Comparison of ENCODE assay signal across 30 mouse cellular contexts in genomic region chr1:136014796-136015502, GRCm38 (mm10). TPM values are rescaled to one million over a fixed set of nuclear protein-coding genes. Genes with fewer than 3 reads are reported as not detected.
DNase-seq lines count a peak whose midpoint lies in the region; ATAC-seq and TF ChIP-seq lines count a peak whose summit lies in the region.
"Had no signal": no experiment of that assay in that cellular context is flagged by ENCODE, and none has a peak within 500 bp of the region (broad histone marks: within the 10 kb centered on the region; RNA-seq: fewer than 3 reads in every experiment).

No protein-coding gene starts in this region.

- no peak for DNase-seq in spleen, adult 2 months (ENCODE audit: low read depth in 1 of 2, low spot score in 2 of 2)
- no peak for DNase-seq in spleen, postnatal 14 days (ENCODE audit: low spot score in 2 of 2)
- no peak for DNase-seq in liver, embryonic 13.5 days
- DNase-seq in hindbrain, postnatal 0 days (ENCODE audit: low spot score) = no peak
- DNase-seq in lung, postnatal 14 days = no peak
- DNase-seq: adrenal gland, postnatal 25 days; B cell, adult 2 months; cerebellum, adult 9-10 months; gastrocnemius, postnatal 25 days; kidney, adult 8-10 months; kidney, postnatal 14 days; left cerebral cortex, postnatal 4 days; lung, postnatal 10 days; thymus, adult 2 months had no signal

- TF ChIP-seq POLR2A in spleen, adult 2 months (IDR thresholded peaks at IDR 0.05; ENCODE audit: low read depth, low read length) = no peak

- H3K27ac ChIP-seq in spleen, adult 2 months (ENCODE audit: insufficient read depth, low read length) = peak overlapping the region; percentile 42; the same call in 1 of the 2 replicates
- peak overlapping the region; percentile 97 for H3K27ac ChIP-seq in liver, embryonic 13.5 days
- no peak overlapping the region for H3K27ac ChIP-seq in hindbrain, postnatal 0 days
- H3K27ac ChIP-seq in intestine, embryonic 16.5 days (ENCODE audit: low read length) = no peak overlapping the region
- H3K27ac ChIP-seq: forebrain, embryonic 15.5 days; hindbrain, embryonic 12.5 days; midbrain, embryonic 10.5 days had no signal

- H3K9ac ChIP-seq in liver, embryonic 13.5 days = peak overlapping the region; percentile 66
- no peak overlapping the region for H3K9ac ChIP-seq in hindbrain, postnatal 0 days (replicated peaks; ENCODE audit: low read length)
- no peak overlapping the region for H3K9ac ChIP-seq in intestine, embryonic 16.5 days (ENCODE audit: low read depth, low read length)
- H3K9ac ChIP-seq: forebrain, embryonic 15.5 days; hindbrain, embryonic 12.5 days had no signal

- H3K4me1 ChIP-seq in spleen, adult 2 months (ENCODE audit: control insufficient read depth, insufficient read depth, insufficient read length) = peaks cover 2% of the 10 kb centered on the region; the same call in 1 of the 2 replicates
- peaks cover 85% of the 10 kb centered on the region for H3K4me1 ChIP-seq in liver, embryonic 13.5 days (replicated peaks)
- H3K4me1 ChIP-seq in hindbrain, postnatal 0 days (ENCODE audit: insufficient read depth, low read length) = no peaks in the 10 kb centered on the region; the same call in 1 of the 2 replicates
- H3K4me1 ChIP-seq in intestine, embryonic 16.5 days (ENCODE audit: control insufficient read depth, insufficient read depth, low read length) = peaks cover 14% of the 10 kb centered on the region

- H3K4me3 ChIP-seq in spleen, adult 2 months (ENCODE audit: extremely low read depth, insufficient read depth, insufficient read length) = no peak overlapping the region
- peak overlapping the region; percentile 9 for H3K4me3 ChIP-seq in liver, embryonic 13.5 days (replicated peaks)
- H3K4me3 ChIP-seq in hindbrain, postnatal 0 days (ENCODE audit: low read length) = no peak overlapping the region
- H3K4me3 ChIP-seq in intestine, embryonic 16.5 days (ENCODE audit: low read length) = no peak overlapping the region
- H3K4me3 ChIP-seq: forebrain, embryonic 15.5 days; hindbrain, embryonic 12.5 days; midbrain, embryonic 10.5 days had no signal

- TF ChIP-seq CTCF in spleen, adult 2 months (IDR thresholded peaks at IDR 0.05; ENCODE audit: extremely low read depth, insufficient read depth, insufficient read length, insufficient replicate concordance) = no peak
- no peak for TF ChIP-seq CTCF in hindbrain, postnatal 0 days (IDR thresholded peaks at IDR 0.05; ENCODE audit: low read depth)

- H3K36me3 ChIP-seq in spleen, adult 2 months (ENCODE audit: control insufficient read depth, insufficient read depth, low read length) = no peaks in the 10 kb centered on the region
- peaks cover 7% of the 10 kb centered on the region for H3K36me3 ChIP-seq in liver, embryonic 13.5 days
- no peaks in the 10 kb centered on the region for H3K36me3 ChIP-seq in hindbrain, postnatal 0 days (ENCODE audit: insufficient read depth, low read length)
- no peaks in the 10 kb centered on the region for H3K36me3 ChIP-seq in intestine, embryonic 16.5 days (ENCODE audit: control insufficient read depth, insufficient read depth, low read length)
- H3K36me3 ChIP-seq: forebrain, embryonic 15.5 days; hindbrain, embryonic 12.5 days had no signal

- H3K9me3 ChIP-seq in liver, embryonic 13.5 days (replicated peaks) = no peaks in the 10 kb centered on the region; the same call in 1 of the 2 replicates
- no peaks in the 10 kb centered on the region for H3K9me3 ChIP-seq in hindbrain, postnatal 0 days (ENCODE audit: low read length)
- H3K9me3 ChIP-seq in intestine, embryonic 16.5 days (ENCODE audit: control insufficient read depth, low read length) = no peaks in the 10 kb centered on the region
- H3K9me3 ChIP-seq: forebrain, embryonic 15.5 days; hindbrain, embryonic 12.5 days; midbrain, embryonic 10.5 days had no signal

- H3K27me3 ChIP-seq in spleen, adult 2 months (ENCODE audit: control insufficient read depth, insufficient read depth, low read length) = no peaks in the 10 kb centered on the region
- no peaks in the 10 kb centered on the region for H3K27me3 ChIP-seq in liver, embryonic 13.5 days
- no peaks in the 10 kb centered on the region for H3K27me3 ChIP-seq in hindbrain, postnatal 0 days (ENCODE audit: insufficient read depth, low read length)
- no peaks in the 10 kb centered on the region for H3K27me3 ChIP-seq in intestine, embryonic 16.5 days (replicated peaks; ENCODE audit: control insufficient read depth, insufficient read depth, low read length)
- H3K27me3 ChIP-seq: forebrain, embryonic 15.5 days; hindbrain, embryonic 12.5 days; Patski had no signal

- ATAC-seq in common myeloid progenitor, adult 5-6 weeks (replicated peaks; ENCODE audit: low read depth, poor library complexity, severe bottlenecking) = peak; percentile 59
- ATAC-seq in liver, embryonic 13.5 days (ENCODE audit: low read depth) = peak; percentile 82
- ATAC-seq in hindbrain, postnatal 0 days = no peak
- no peak for ATAC-seq in intestine, embryonic 16.5 days
- ATAC-seq: forebrain, embryonic 15.5 days; inflammation-experienced regulatory T-cells, adult 6 months; Patski had no signal

- peak overlapping the region; percentile 56 for H3K4me2 ChIP-seq in liver, embryonic 13.5 days
- H3K4me2 ChIP-seq in hindbrain, postnatal 0 days (ENCODE audit: low read depth, low read length) = no peak overlapping the region
- no peak overlapping the region for H3K4me2 ChIP-seq in intestine, embryonic 16.5 days (ENCODE audit: low read depth, low read length)
- H3K4me2 ChIP-seq: forebrain, embryonic 15.5 days; hindbrain, embryonic 12.5 days had no signal

- 79% methylated on average over 2 of the region's 2 CpGs for WGBS in spleen, adult 2 months
- WGBS in liver, embryonic 13.5 days (ENCODE audit: insufficient replicate concordance) = 14% methylated on average over 2 of the region's 2 CpGs
- WGBS in hindbrain, postnatal 0 days = 85% methylated on average over 2 of the region's 2 CpGs
- WGBS in intestine, embryonic 16.5 days = 64% methylated on average over 2 of the region's 2 CpGs

RNA-seq across cellular contexts. Expression of gene Tmem9, which starts 7.0 kb away (rescaled TPM):
- 27.3 and 34.1 TPM in 2 replicates for polyA plus RNA-seq in spleen, adult 2 months (2012; rRNA removed)
- 20.9 and 22.0 TPM in 2 replicates for total RNA-seq in common myeloid progenitor, adult 5-6 weeks (2017)
- 90.9 and 95.3 TPM in 2 replicates for polyA plus RNA-seq in liver, embryonic 13.5 days (2015; fragmentation: Nextera tagmentation; extraction: Ambion mirVana)
- total RNA-seq in hindbrain, postnatal 0 days (2014; rRNA removed) = 152 and 166 TPM in 2 replicates
- 195 and 196 TPM in 2 replicates for polyA plus RNA-seq in hindbrain, postnatal 0 days (2015; fragmentation: Nextera tagmentation; extraction: Ambion mirVana)
- 165 and 182 TPM in 2 replicates for polyA plus RNA-seq in intestine, embryonic 16.5 days (2015; fragmentation: Nextera tagmentation; extraction: Ambion mirVana)

RNA-seq across cellular contexts. Expression of gene Igfn1, which starts 8.8 kb away (rescaled TPM):
- polyA plus RNA-seq in spleen, adult 2 months (2012; rRNA removed) = 0.41 TPM in 1 of 2 replicates, not detected in the other
- not detected in 2 replicates for total RNA-seq in common myeloid progenitor, adult 5-6 weeks (2017)
- polyA plus RNA-seq in liver, embryonic 13.5 days (2015; fragmentation: Nextera tagmentation; extraction: Ambion mirVana) = not detected in 2 replicates
- 0.11 TPM in 1 of 2 replicates, not detected in the other for total RNA-seq in hindbrain, postnatal 0 days (2014; rRNA removed)
- 0.04 and 0.05 TPM in 2 replicates for polyA plus RNA-seq in hindbrain, postnatal 0 days (2015; fragmentation: Nextera tagmentation; extraction: Ambion mirVana)
- polyA plus RNA-seq in intestine, embryonic 16.5 days (2015; fragmentation: Nextera tagmentation; extraction: Ambion mirVana) = 0.05 and 0.09 TPM in 2 replicates
- total RNA-seq: liver, adult 2 months; monocyte, adult 5-6 weeks had no signal
- polyA plus RNA-seq: embryonic facial prominence, embryonic 11.5 days; forebrain, embryonic 15.5 days; hindbrain, embryonic 12.5 days; inflammation-experienced regulatory T-cells, adult 6 months; liver, adult 2 months; midbrain, embryonic 10.5 days; neural tube, embryonic 11.5 days; Patski; urinary bladder, adult 2 months had no signal

RNA-seq across cellular contexts. Expression of gene Ascl5, which starts 35.7 kb away (rescaled TPM):
- polyA plus RNA-seq in spleen, adult 2 months (2012; rRNA removed) = not detected in 2 replicates
- total RNA-seq in common myeloid progenitor, adult 5-6 weeks (2017) = not detected in 2 replicates
- not detected in 2 replicates for polyA plus RNA-seq in liver, embryonic 13.5 days (2015; fragmentation: Nextera tagmentation; extraction: Ambion mirVana)
- not detected in 2 replicates for total RNA-seq in hindbrain, postnatal 0 days (2014; rRNA removed)
- polyA plus RNA-seq in hindbrain, postnatal 0 days (2015; fragmentation: Nextera tagmentation; extraction: Ambion mirVana) = 0.38 and 0.47 TPM in 2 replicates
- not detected in 2 replicates for polyA plus RNA-seq in intestine, embryonic 16.5 days (2015; fragmentation: Nextera tagmentation; extraction: Ambion mirVana)
- total RNA-seq: adrenal gland, postnatal 25 days; gastrocnemius, postnatal 25 days; heart, adult 8-10 months; layer of hippocampus, adult 8-10 months; liver, adult 2 months; monocyte, adult 5-6 weeks had no signal
- polyA plus RNA-seq: embryonic facial prominence, embryonic 11.5 days; forebrain, embryonic 15.5 days; heart, postnatal 0 days; hindbrain, embryonic 12.5 days; inflammation-experienced regulatory T-cells, adult 6 months; liver, adult 2 months; midbrain, embryonic 10.5 days; neural tube, embryonic 11.5 days; Patski; small intestine, adult 2 months; thymus, adult 2 months; urinary bladder, adult 2 months had no signal

RNA-seq across cellular contexts. Expression of gene Cacna1s, which starts 37.6 kb away (rescaled TPM):
- 4.3 and 5.1 TPM in 2 replicates for polyA plus RNA-seq in spleen, adult 2 months (2012; rRNA removed)
- not detected in 2 replicates for total RNA-seq in common myeloid progenitor, adult 5-6 weeks (2017)
- 0.09 and 0.10 TPM in 2 replicates for polyA plus RNA-seq in liver, embryonic 13.5 days (2015; fragmentation: Nextera tagmentation; extraction: Ambion mirVana)
- total RNA-seq in hindbrain, postnatal 0 days (2014; rRNA removed) = 1.9 and 4.1 TPM in 2 replicates
- polyA plus RNA-seq in hindbrain, postnatal 0 days (2015; fragmentation: Nextera tagmentation; extraction: Ambion mirVana) = 0.53 and 0.69 TPM in 2 replicates
- polyA plus RNA-seq in intestine, embryonic 16.5 days (2015; fragmentation: Nextera tagmentation; extraction: Ambion mirVana) = 0.04 TPM in 1 of 2 replicates, not detected in the other
- polyA plus RNA-seq: liver, adult 2 months; midbrain, embryonic 10.5 days; Patski had no signal

Comparison
In these comparisons a context has a peak if more than half of its experiments do, and no peak if none do; other contexts are left out.
1. H3K27ac ChIP-seq: peak in spleen, adult 2 months (single experiment) and liver, embryonic 13.5 days (single experiment); none in hindbrain, postnatal 0 days (single experiment) and intestine, embryonic 16.5 days (single experiment).
2. ATAC-seq: peak in common myeloid progenitor, adult 5-6 weeks (single experiment) and liver, embryonic 13.5 days (single experiment); none in hindbrain, postnatal 0 days (single experiment) and intestine, embryonic 16.5 days (single experiment).